Mouse (Mus musculus) ES-CJ7 (cell line): ENCODE results near the gene Serpini2.
"Not testable (repeated sequence)": the region's sequence is repeated elsewhere in the genome, so short reads cannot be mapped to it uniquely, and the experiment has no call there.

Source experiments
- DNase-seq: peaks from one replicate; pipeline ENCODE4 v3.0.0; 2011; ENCODE audit warnings: low read depth, low spot score

The Serpini2 gene

GRCm38 (mm10) chr3:75269978-75270377 is at the start of gene Serpini2:
Gene Serpini2, minus strand, starts transcription at chr3:75270078.
- DNase-seq, result no peak

GRCm38 (mm10) chr3:75308861-75309260 is 39.0 kb upstream of the Serpini2 start:
- no peak for DNase-seq

GRCm38 (mm10) chr3:75308228-75308627 is 38.4 kb upstream of the Serpini2 start:
- no peak for DNase-seq

GRCm38 (mm10) chr3:75305584-75305983 is 35.7 kb upstream of the Serpini2 start:
- DNase-seq, result no peak

GRCm38 (mm10) chr3:75304621-75305020 is 34.7 kb upstream of the Serpini2 start:
- DNase-seq, result no peak

- no peak for DNase-seq
Observed at GRCm38 (mm10) chr3:75301072-75301471, 31.2 kb upstream of the Serpini2 start.

GRCm38 (mm10) chr3:75299464-75299863 is 29.6 kb upstream of the Serpini2 start:
- not testable (repeated sequence) for DNase-seq

- no peak for DNase-seq
Observed at GRCm38 (mm10) chr3:75297758-75298111, 27.9 kb upstream of the Serpini2 start.

- no peak for DNase-seq
Observed at GRCm38 (mm10) chr3:75297026-75297757, 27.3 kb upstream of the Serpini2 start.

- DNase-seq, result no peak
Observed at GRCm38 (mm10) chr3:75293243-75293642, 23.4 kb upstream of the Serpini2 start.

GRCm38 (mm10) chr3:75277455-75277854 is 7.6 kb upstream of the Serpini2 start:
- no peak for DNase-seq

- no peak for DNase-seq
Observed at GRCm38 (mm10) chr3:75276522-75276921, 6.6 kb upstream of the Serpini2 start.

- no peak for DNase-seq
Observed at GRCm38 (mm10) chr3:75275127-75275526, 5.2 kb upstream of the Serpini2 start.

- no peak for DNase-seq
Observed at GRCm38 (mm10) chr3:75259356-75259755, 10.5 kb downstream of the Serpini2 start.

GRCm38 (mm10) chr3:75219694-75220093 is 50.2 kb downstream of the Serpini2 start:
- DNase-seq, result no peak

GRCm38 (mm10) chr3:75219211-75219610 is 50.7 kb downstream of the Serpini2 start:
- peak; percentile 21 for DNase-seq

GRCm38 (mm10) chr3:75202808-75203503 is 66.9 kb downstream of the Serpini2 start:
- DNase-seq, result peak; percentile 76
